Mouse (Mus musculus) gastrocnemius, adult 8-10 months (tissue): ENCODE results near the gene Oat. TPM values are rescaled to one million over a fixed set of nuclear protein-coding genes. Genes with fewer than 3 reads are reported as not detected.

Experiments
- DNase-seq, 2 experiments: peaks; one replicate each; pipeline ENCODE4 v3.0.0; 2022; ENCODE audit warnings: low spot score in 2 of 2
- total RNA-seq, 4 experiments: library from RNA; stranded (reverse); gene quantifications; 2 replicates each; pipeline ENCODE4 v1.2.4; 2022

Oat gene
- total RNA-seq, 4 experiments from 2014 or later, result 147 to 208 (median 171) TPM

- DNase-seq, result no peak
Measured at GRCm38 (mm10) chr7:132547126-132547525, 29.1 kb downstream of the Oat start.

GRCm38 (mm10) chr7:132542427-132542826 is 33.8 kb downstream of the Oat start:
- no peak for DNase-seq

GRCm38 (mm10) chr7:132541566-132541965 is 34.6 kb downstream of the Oat start:
- no peak for DNase-seq

- DNase-seq, result no peak
Measured at GRCm38 (mm10) chr7:132540597-132540996, 35.6 kb downstream of the Oat start.

GRCm38 (mm10) chr7:132529206-132529605 is 47.0 kb downstream of the Oat start:
- DNase-seq, result no peak

GRCm38 (mm10) chr7:132513419-132513982 is 62.7 kb downstream of the Oat start:
- no peak for DNase-seq

- DNase-seq, result no peak
Measured at GRCm38 (mm10) chr7:132509110-132509509, 67.1 kb downstream of the Oat start.

Other genes with a start within 250 kb of the Oat start
- not detected for gene Nkx1-2, start 23.2 kb upstream of the Oat start, total RNA-seq
- 10 to 100 TPM; 12.5 to 17.2 (median 14.5) TPM for gene Lhpp, start 34.2 kb upstream of the Oat start, total RNA-seq
- gene Fam53b, start 237.5 kb upstream of the Oat start, total RNA-seq, result 10 to 100 TPM; 17.4 to 31.8 (median 21.1) TPM